Mouse (Mus musculus) ES-Bruce4 (cell line): Measurements from ENCODE around the gene Bloc1s2. TPM values are rescaled to one million over a fixed set of nuclear protein-coding genes. Genes with fewer than 3 reads are reported as not detected.

Experiments used
- H3K27ac ChIP-seq: 2 replicates; pipeline ENCODE4 v1.5.1; 2012; ENCODE audit warnings: low read length, inconsistent platforms; ENCODE audit not compliant: insufficient read depth
- H3K27me3 ChIP-seq: 2 replicates; pipeline ENCODE4 v1.6.1; 2012; ENCODE audit warnings: mild to moderate bottlenecking, low read length, inconsistent platforms; ENCODE audit not compliant: control insufficient read depth, poor library complexity, insufficient read depth, severe bottlenecking
- H3K36me3 ChIP-seq: 2 replicates; pipeline ENCODE4 v1.6.1; 2012; ENCODE audit warnings: inconsistent platforms, mild to moderate bottlenecking, low read length, moderate library complexity; ENCODE audit not compliant: control insufficient read depth, poor library complexity, insufficient read depth, severe bottlenecking
- H3K4me1 ChIP-seq: one replicate; pipeline ENCODE4 v1.8.1; 2011; ENCODE audit warnings: low read length; ENCODE audit not compliant: control insufficient read depth, insufficient read depth
- H3K4me3 ChIP-seq: 2 replicates; pipeline ENCODE4 v1.5.1; 2011; ENCODE audit warnings: low read depth, mild to moderate bottlenecking, low read length
- H3K9ac ChIP-seq: 2 replicates; pipeline ENCODE4 v1.6.1; 2012; ENCODE audit warnings: low read depth, mild to moderate bottlenecking, inconsistent platforms; ENCODE audit not compliant: poor library complexity, severe bottlenecking
- H3K9me3 ChIP-seq: replicated peaks from 2 replicates; pipeline ENCODE4 v1.6.1; 2012; ENCODE audit warnings: mild to moderate bottlenecking, low read length, inconsistent platforms; ENCODE audit not compliant: control insufficient read depth, poor library complexity, insufficient read depth, severe bottlenecking
- CTCF ChIP-seq: IDR thresholded peaks from one replicate; pipeline ENCODE4 v1.8.1; 2011; ENCODE audit warnings: low read depth, low read length
- EP300 ChIP-seq: IDR thresholded peaks from 2 replicates; pipeline ENCODE4 v1.6.1; 2011; ENCODE audit warnings: low read depth, low read length; ENCODE audit not compliant: insufficient read depth
- POLR2A ChIP-seq: IDR thresholded peaks from one replicate; pipeline ENCODE4 v1.8.1; 2011; ENCODE audit warnings: low read length; ENCODE audit not compliant: insufficient read depth
- polyA plus RNA-seq: library from polyadenylated mRNA; stranded (reverse); fragments of >200 nt; gene quantifications from 2 replicates; pipeline ENCODE4 v1.2.4, GENCODE M21; 2011; ENCODE audit warnings: low read depth; ENCODE audit not compliant: missing spikeins, insufficient read depth, insufficient read length

Bloc1s2 gene
- polyA plus RNA-seq = 81.3 and 86.7 TPM in 2 replicates

GRCm38 (mm10) chr19:44145702-44146567 is at the start of gene Bloc1s2:
Bloc1s2 (minus strand) TSS chr19:44146446.
- H3K9me3 ChIP-seq = no peaks in the 10 kb centered on the region

GRCm38 (mm10) chr19:44195138-44195537 is 48.9 kb upstream of the Bloc1s2 start:
- Histone ChIP-seq H3K4me3 (no peak overlapping the region), H3K9me3 (no peaks in the 10 kb centered on the region), H3K36me3 (no peaks in the 10 kb centered on the region), H3K27me3 (no peaks in the 10 kb centered on the region), H3K4me1 (no peaks in the 10 kb centered on the region), H3K9ac (no peak overlapping the region), H3K27ac (no peak overlapping the region)
- no peak for TF ChIP-seq POLR2A
- TF ChIP-seq CTCF = peak; percentile 82

More at GRCm38 (mm10) chr19:44145702-44146567, at the start of gene Bloc1s2:
- Histone ChIP-seq H3K27me3 (no peaks in the 10 kb centered on the region), H3K36me3 (peaks cover 37% of the 10 kb centered on the region), H3K4me1 (no peaks in the 10 kb centered on the region), H3K9ac (peak within 1 kb of the TSS; percentile 69), H3K27ac (no peak within 1 kb of the TSS), H3K4me3 (peak within 1 kb of the TSS; percentile 87)
- no peak for TF ChIP-seq EP300
- peak; percentile 27 for TF ChIP-seq POLR2A

GRCm38 (mm10) chr19:44193906-44194305 is 47.7 kb upstream of the Bloc1s2 start:
- Histone ChIP-seq H3K27ac (no peak overlapping the region), H3K27me3 (no peaks in the 10 kb centered on the region), H3K9ac (no peak overlapping the region), H3K9me3 (no peaks in the 10 kb centered on the region), H3K4me3 (no peak overlapping the region), H3K36me3 (no peaks in the 10 kb centered on the region), H3K4me1 (no peaks in the 10 kb centered on the region)
- TF ChIP-seq EP300 = no peak
- no peak for TF ChIP-seq POLR2A
- TF ChIP-seq CTCF = no peak

- Histone ChIP-seq H3K4me3 (no peak within 1 kb of the TSS), H3K36me3 (no peaks in the 10 kb centered on the region), H3K4me1 (no peaks in the 10 kb centered on the region), H3K27ac (no peak within 1 kb of the TSS), H3K9me3 (no peaks in the 10 kb centered on the region), H3K9ac (no peak within 1 kb of the TSS), H3K27me3 (no peaks in the 10 kb centered on the region)
- TF ChIP-seq EP300 = no peak
- no peak for TF ChIP-seq POLR2A
- TF ChIP-seq CTCF = no peak
Measured at GRCm38 (mm10) chr19:44192342-44192741, 46.1 kb upstream of the Bloc1s2 start, which contains the start of gene Pkd2l1. Pkd2l1 (minus strand) TSS chr19:44192442.

- no peaks in the 10 kb centered on the region for H3K36me3 ChIP-seq
- no peaks in the 10 kb centered on the region for H3K4me1 ChIP-seq
- H3K9ac ChIP-seq = no peak overlapping the region
- no peaks in the 10 kb centered on the region for H3K27me3 ChIP-seq
- H3K9me3 ChIP-seq = no peaks in the 10 kb centered on the region
- H3K4me3 ChIP-seq = no peak overlapping the region
- TF ChIP-seq CTCF (no peak), EP300 (no peak), POLR2A (no peak)
- H3K27ac ChIP-seq = no peak overlapping the region
Measured at GRCm38 (mm10) chr19:44189056-44189455, 42.8 kb upstream of the Bloc1s2 start.

- Histone ChIP-seq H3K4me1 (no peaks in the 10 kb centered on the region), H3K9ac (no peak overlapping the region), H3K9me3 (no peaks in the 10 kb centered on the region), H3K27ac (no peak overlapping the region), H3K36me3 (no peaks in the 10 kb centered on the region), H3K4me3 (no peak overlapping the region), H3K27me3 (no peaks in the 10 kb centered on the region)
- TF ChIP-seq POLR2A (no peak), CTCF (no peak), EP300 (no peak)
Measured at GRCm38 (mm10) chr19:44183968-44184367, 37.7 kb upstream of the Bloc1s2 start.
